Mouse (Mus musculus): ENCODE data around the gene Brd4. TPM values are rescaled to one million over a fixed set of nuclear protein-coding genes. Genes with fewer than 3 reads are reported as not detected.
A peak's percentile ranks its signal among the peaks of the same experiment; 100 is the strongest.

The Brd4 gene
- polyA plus RNA-seq, 1 experiment = 17.3 TPM

GRCm38 (mm10) chr17:32281611-32282310 lies 2.8 kb downstream of the Brd4 start:
- Histone ChIP-seq H3K27ac (ENCODE audit: control insufficient read depth, insufficient read depth, low read depth, low read length) (0 out of 2 replicates have a peak overlapping the region, but pooled peaks have one; percentile 36), H3K4me1 (ENCODE audit: control insufficient read depth, insufficient read depth, low read length) (peaks cover 5% of the 10 kb centered on the region), H3K27me3 (ENCODE audit: control insufficient read depth, insufficient read depth, low read length) (no peaks in the 10 kb centered on the region), H3K4me3 (ENCODE audit: control insufficient read depth, low read depth, low read length) (no peak overlapping the region), H3K36me3 (ENCODE audit: control insufficient read depth, insufficient read depth, low read length) (no peaks in the 10 kb centered on the region)
- TF ChIP-seq POLR2A (IDR thresholded peaks at IDR 0.05; ENCODE audit: control insufficient read depth, low read depth, low read length) (no peak), CTCF (IDR thresholded peaks at IDR 0.05; ENCODE audit: control insufficient read depth, insufficient read depth, insufficient replicate concordance, low read depth, low read length) (no peak)

- Histone ChIP-seq H3K27me3 (ENCODE audit: control insufficient read depth, insufficient read depth, low read length) (no peaks in the 10 kb centered on the region), H3K36me3 (ENCODE audit: control insufficient read depth, insufficient read depth, low read length) (no peaks in the 10 kb centered on the region), H3K27ac (ENCODE audit: control insufficient read depth, insufficient read depth, low read depth, low read length) (no peak overlapping the region), H3K4me1 (ENCODE audit: control insufficient read depth, insufficient read depth, low read length) (peaks cover 5% of the 10 kb centered on the region), H3K4me3 (ENCODE audit: control insufficient read depth, low read depth, low read length) (no peak overlapping the region)
- no peak for TF ChIP-seq CTCF (IDR thresholded peaks at IDR 0.05; ENCODE audit: control insufficient read depth, insufficient read depth, insufficient replicate concordance, low read depth, low read length)
- TF ChIP-seq POLR2A (IDR thresholded peaks at IDR 0.05; ENCODE audit: control insufficient read depth, low read depth, low read length) = no peak
These were observed 3.4 kb downstream of the Brd4 start for GRCm38 (mm10) chr17:32281126-32281525.

GRCm38 (mm10) chr17:32280575-32280974 lies 3.9 kb downstream of the Brd4 start:
- no peaks in the 10 kb centered on the region for H3K27me3 ChIP-seq (ENCODE audit: control insufficient read depth, insufficient read depth, low read length)
- no peak for TF ChIP-seq POLR2A (IDR thresholded peaks at IDR 0.05; ENCODE audit: control insufficient read depth, low read depth, low read length)
- no peak for TF ChIP-seq CTCF (IDR thresholded peaks at IDR 0.05; ENCODE audit: control insufficient read depth, insufficient read depth, insufficient replicate concordance, low read depth, low read length)
- H3K4me3 ChIP-seq (ENCODE audit: control insufficient read depth, low read depth, low read length) = no peak overlapping the region
- H3K27ac ChIP-seq (ENCODE audit: control insufficient read depth, insufficient read depth, low read depth, low read length) = no peak overlapping the region
- H3K4me1 ChIP-seq (ENCODE audit: control insufficient read depth, insufficient read depth, low read length) = peaks cover 5% of the 10 kb centered on the region
- no peaks in the 10 kb centered on the region for H3K36me3 ChIP-seq (ENCODE audit: control insufficient read depth, insufficient read depth, low read length)

- TF ChIP-seq CTCF (IDR thresholded peaks at IDR 0.05; ENCODE audit: control insufficient read depth, insufficient read depth, insufficient replicate concordance, low read depth, low read length) = no peak
- no peak for TF ChIP-seq POLR2A (IDR thresholded peaks at IDR 0.05; ENCODE audit: control insufficient read depth, low read depth, low read length)
- H3K27me3 ChIP-seq (ENCODE audit: control insufficient read depth, insufficient read depth, low read length) = no peaks in the 10 kb centered on the region
These were observed 7.3 kb downstream of the Brd4 start for GRCm38 (mm10) chr17:32277201-32277600.

GRCm38 (mm10) chr17:32275568-32275967 lies 9.0 kb downstream of the Brd4 start:
- H3K27ac ChIP-seq (ENCODE audit: control insufficient read depth, insufficient read depth, low read depth, low read length) = no peak overlapping the region
- H3K36me3 ChIP-seq (ENCODE audit: control insufficient read depth, insufficient read depth, low read length) = no peaks in the 10 kb centered on the region
- TF ChIP-seq CTCF (IDR thresholded peaks at IDR 0.05; ENCODE audit: control insufficient read depth, insufficient read depth, insufficient replicate concordance, low read depth, low read length) (no peak), POLR2A (IDR thresholded peaks at IDR 0.05; ENCODE audit: control insufficient read depth, low read depth, low read length) (no peak)
- no peak overlapping the region for H3K4me3 ChIP-seq (ENCODE audit: control insufficient read depth, low read depth, low read length)
- no peaks in the 10 kb centered on the region for H3K27me3 ChIP-seq (ENCODE audit: control insufficient read depth, insufficient read depth, low read length)
- H3K4me1 ChIP-seq (ENCODE audit: control insufficient read depth, insufficient read depth, low read length) = no peaks in the 10 kb centered on the region

More at GRCm38 (mm10) chr17:32277201-32277600, 7.3 kb downstream of the Brd4 start:
- Histone ChIP-seq H3K4me1 (ENCODE audit: control insufficient read depth, insufficient read depth, low read length) (no peaks in the 10 kb centered on the region; the same call in 1 of the 2 replicates), H3K4me3 (ENCODE audit: control insufficient read depth, low read depth, low read length) (no peak overlapping the region), H3K36me3 (ENCODE audit: control insufficient read depth, insufficient read depth, low read length) (no peaks in the 10 kb centered on the region), H3K27ac (ENCODE audit: control insufficient read depth, insufficient read depth, low read depth, low read length) (no peak overlapping the region)

- H3K4me3 ChIP-seq (ENCODE audit: control insufficient read depth, low read depth, low read length) = no peak overlapping the region
- no peaks in the 10 kb centered on the region for H3K36me3 ChIP-seq (ENCODE audit: control insufficient read depth, insufficient read depth, low read length)
- no peak for TF ChIP-seq POLR2A (IDR thresholded peaks at IDR 0.05; ENCODE audit: control insufficient read depth, low read depth, low read length)
- no peak for TF ChIP-seq CTCF (IDR thresholded peaks at IDR 0.05; ENCODE audit: control insufficient read depth, insufficient read depth, insufficient replicate concordance, low read depth, low read length)
These were observed 15.4 kb downstream of the Brd4 start for GRCm38 (mm10) chr17:32269151-32269550.

GRCm38 (mm10) chr17:32268540-32268960 lies 16.0 kb downstream of the Brd4 start:
- no peaks in the 10 kb centered on the region for H3K4me1 ChIP-seq (ENCODE audit: control insufficient read depth, insufficient read depth, low read length)
- H3K36me3 ChIP-seq (ENCODE audit: control insufficient read depth, insufficient read depth, low read length) = no peaks in the 10 kb centered on the region
- H3K27me3 ChIP-seq (ENCODE audit: control insufficient read depth, insufficient read depth, low read length) = no peaks in the 10 kb centered on the region
- TF ChIP-seq POLR2A (IDR thresholded peaks at IDR 0.05; ENCODE audit: control insufficient read depth, low read depth, low read length) = no peak
- TF ChIP-seq CTCF (IDR thresholded peaks at IDR 0.05; ENCODE audit: control insufficient read depth, insufficient read depth, insufficient replicate concordance, low read depth, low read length) = no peak
- H3K4me3 ChIP-seq (ENCODE audit: control insufficient read depth, low read depth, low read length) = no peak overlapping the region
- H3K27ac ChIP-seq (ENCODE audit: control insufficient read depth, insufficient read depth, low read depth, low read length) = no peak overlapping the region

More at GRCm38 (mm10) chr17:32269151-32269550, 15.4 kb downstream of the Brd4 start:
- H3K27ac ChIP-seq (ENCODE audit: control insufficient read depth, insufficient read depth, low read depth, low read length) = no peak overlapping the region
- H3K27me3 ChIP-seq (ENCODE audit: control insufficient read depth, insufficient read depth, low read length) = no peaks in the 10 kb centered on the region
- no peaks in the 10 kb centered on the region for H3K4me1 ChIP-seq (ENCODE audit: control insufficient read depth, insufficient read depth, low read length)

Measured in testis, adult 2 months (tissue).